ENCODE assay signal across 18 mouse cellular contexts in the genomic region with DNA sequence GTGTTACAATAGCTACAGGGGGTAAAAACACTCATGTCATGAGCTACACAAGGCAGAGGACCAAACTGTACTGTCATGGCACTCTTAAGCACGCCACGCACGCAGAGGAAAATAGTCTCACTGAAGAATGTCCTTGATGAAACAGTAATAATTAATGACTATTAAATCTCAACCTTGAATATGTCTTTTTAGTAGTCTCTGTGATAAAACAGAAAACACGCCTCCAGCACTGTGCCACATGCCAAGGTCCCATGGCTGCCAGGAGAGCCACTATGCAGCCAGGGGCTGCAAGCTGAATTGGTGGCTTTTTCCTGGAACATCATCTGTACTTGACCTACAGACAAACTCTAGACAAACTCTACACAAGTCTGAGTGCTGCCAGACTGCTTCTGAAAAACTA. TPM values are rescaled to one million over a fixed set of nuclear protein-coding genes. Genes with fewer than 3 reads are reported as not detected.
A peak's percentile ranks its signal among the peaks of the same experiment; 100 is the strongest.
DNase-seq lines count a peak whose midpoint lies in the region; ATAC-seq and TF ChIP-seq lines count a peak whose summit lies in the region.
"Had no signal": no experiment of that assay in that cellular context is flagged by ENCODE, and none has a peak within 500 bp of the region (broad histone marks: within the 10 kb centered on the region; RNA-seq: fewer than 3 reads in every experiment).

No protein-coding gene starts in this region.

- no peak for DNase-seq in gastrocnemius, adult 2 months
- no peak for DNase-seq in gastrocnemius, postnatal 25 days
- no peak for DNase-seq in lung, embryonic 14.5 days
- DNase-seq in lung, postnatal 10 days: no peak
- peak; percentile 78 for DNase-seq in adrenal gland, adult 2 months
- peak; percentile 70 for DNase-seq in adrenal gland, postnatal 14 days
- DNase-seq in thymus, postnatal 10 days (ENCODE audit: low spot score in 2 of 2): no peak
- DNase-seq: cerebellum, adult 8-10 months; cerebellum, postnatal 25 days; gastrocnemius, postnatal 10 days; heart, postnatal 36 days; kidney, adult 18-20 months had no signal

- 82% methylated on average over 4 of the region's 4 CpGs for WGBS in lung, embryonic 14.5 days
- WGBS in hindbrain, embryonic 16.5 days: 90% methylated on average over 4 of the region's 4 CpGs

- H3K4me2 ChIP-seq in lung, embryonic 14.5 days: no peak overlapping the region
- H3K4me2 ChIP-seq in hindbrain, embryonic 16.5 days (ENCODE audit: low read length): no peak overlapping the region
- H3K4me2 ChIP-seq: embryonic facial prominence, embryonic 12.5 days; forebrain, embryonic 15.5 days; heart, embryonic 13.5 days; intestine, embryonic 15.5 days had no signal

- peaks cover 4% of the 10 kb centered on the region; the same call in 1 of the 2 replicates for H3K4me1 ChIP-seq in lung, embryonic 14.5 days (ENCODE audit: insufficient read depth)
- H3K4me1 ChIP-seq in hindbrain, embryonic 16.5 days (ENCODE audit: control insufficient read depth, insufficient read depth, low read depth, low read length): peaks cover 38% of the 10 kb centered on the region

- no peak for ATAC-seq in lung, embryonic 14.5 days (ENCODE audit: insufficient read depth)
- no peak for ATAC-seq in hindbrain, embryonic 16.5 days
- ATAC-seq: forebrain, embryonic 15.5 days; intestine, embryonic 15.5 days had no signal

- H3K9ac ChIP-seq in lung, embryonic 14.5 days: 0 out of 2 replicates have a peak overlapping the region, but pooled peaks have one; percentile 0
- H3K9ac ChIP-seq in hindbrain, embryonic 16.5 days (ENCODE audit: low read depth, low read length): no peak overlapping the region
- H3K9ac ChIP-seq: embryonic facial prominence, embryonic 12.5 days; forebrain, embryonic 15.5 days; heart, embryonic 13.5 days; intestine, embryonic 15.5 days had no signal

- peak overlapping the region; percentile 76 for H3K27ac ChIP-seq in gastrocnemius, adult 2 months
- no peak overlapping the region for H3K27ac ChIP-seq in lung, embryonic 14.5 days (ENCODE audit: low read depth)
- H3K27ac ChIP-seq in hindbrain, embryonic 16.5 days (ENCODE audit: low read depth, low read length): no peak overlapping the region
- H3K27ac ChIP-seq: embryonic facial prominence, embryonic 12.5 days; forebrain, embryonic 15.5 days; heart, embryonic 13.5 days; intestine, embryonic 15.5 days had no signal

- no peaks in the 10 kb centered on the region for H3K9me3 ChIP-seq in lung, embryonic 14.5 days (ENCODE audit: low read depth, low read length)
- H3K9me3 ChIP-seq in hindbrain, embryonic 16.5 days (ENCODE audit: control insufficient read depth, low read length): no peaks in the 10 kb centered on the region
- H3K9me3 ChIP-seq: embryonic facial prominence, embryonic 12.5 days; forebrain, embryonic 15.5 days; heart, embryonic 13.5 days; intestine, embryonic 15.5 days had no signal

- TF ChIP-seq CTCF in gastrocnemius, adult 2 months (IDR thresholded peaks at IDR 0.05): no peak
- TF ChIP-seq CTCF in lung, embryonic 14.5 days (IDR thresholded peaks at IDR 0.05; ENCODE audit: low read depth): no peak

- intact Hi-C loops in gastrocnemius, adult 2 months (cut with DNase I): no loop called here

- H3K36me3 ChIP-seq in lung, embryonic 14.5 days (ENCODE audit: insufficient read depth): no peaks in the 10 kb centered on the region
- peaks cover 4% of the 10 kb centered on the region; the same call in 1 of the 2 replicates for H3K36me3 ChIP-seq in hindbrain, embryonic 16.5 days (ENCODE audit: control insufficient read depth, insufficient read depth, low read length)
- H3K36me3 ChIP-seq: embryonic facial prominence, embryonic 12.5 days; forebrain, embryonic 15.5 days; heart, embryonic 13.5 days; intestine, embryonic 15.5 days had no signal

- H3K27me3 ChIP-seq in lung, embryonic 14.5 days (ENCODE audit: insufficient read depth, low read length): no peaks in the 10 kb centered on the region
- H3K27me3 ChIP-seq in hindbrain, embryonic 16.5 days (replicated peaks; ENCODE audit: control insufficient read depth, insufficient read depth, low read length): no peaks in the 10 kb centered on the region
- H3K27me3 ChIP-seq: CH12.LX; embryonic facial prominence, embryonic 12.5 days; forebrain, embryonic 15.5 days; intestine, embryonic 15.5 days had no signal

- no peak overlapping the region for H3K4me3 ChIP-seq in gastrocnemius, adult 2 months
- no peak overlapping the region for H3K4me3 ChIP-seq in lung, embryonic 14.5 days (ENCODE audit: low read depth, low read length)
- H3K4me3 ChIP-seq in hindbrain, embryonic 16.5 days (ENCODE audit: low read length): no peak overlapping the region
- H3K4me3 ChIP-seq: embryonic facial prominence, embryonic 12.5 days; forebrain, embryonic 15.5 days; heart, embryonic 13.5 days; intestine, embryonic 15.5 days had no signal

RNA-seq across cellular contexts. Expression of gene Adcy9, which starts 8.0 kb away (rescaled TPM):
- 10 to 100 TPM; 33.2 to 52.2 TPM for total RNA-seq in gastrocnemius, adult 2 months (2021)
- 10 to 100 TPM; 27.0 to 28.2 TPM for total RNA-seq in gastrocnemius, postnatal 25 days (2021)
- 1.3 and 1.4 TPM in 2 replicates for polyA plus RNA-seq in lung, embryonic 14.5 days (2014; fragmentation: Nextera tagmentation; extraction: Ambion mirVana)
- total RNA-seq in adrenal gland, adult 2 months (2021): 10 to 100 TPM; 43.2 to 50.9 TPM
- 38.2 and 56.7 TPM in 2 replicates for polyA plus RNA-seq in adrenal gland, adult 2 months (2012; rRNA removed)
- 36.1 and 38.7 TPM in 2 replicates for total RNA-seq in adrenal gland, postnatal 14 days (2021)
- 4.0 and 5.0 TPM in 2 replicates for polyA plus RNA-seq in hindbrain, embryonic 16.5 days (2015; fragmentation: Nextera tagmentation; extraction: Ambion mirVana)

Comparison
In these comparisons a context has a peak if more than half of its experiments do, and no peak if none do; other contexts are left out.
1. DNase-seq: peak in adrenal gland, adult 2 months (single experiment) and adrenal gland, postnatal 14 days (single experiment); none in gastrocnemius, adult 2 months (single experiment), gastrocnemius, postnatal 25 days (single experiment), lung, embryonic 14.5 days (single experiment), lung, postnatal 10 days (single experiment) and thymus, postnatal 10 days (0 of 2).